Mouse (Mus musculus) neutrophil, adult 5-6 weeks (primary cell): ENCODE data around the gene Cdk11b. TPM values are rescaled to one million over a fixed set of nuclear protein-coding genes. Genes with fewer than 3 reads are reported as not detected.
"Not testable (repeated sequence)": the region's sequence is repeated elsewhere in the genome, so short reads cannot be mapped to it uniquely, and the experiment has no call there.

Experiments used
- ATAC-seq: fragments of 151-379, 151-347 bp; 2 replicates; pipeline ENCODE4 v1.8.0; 2017; ENCODE audit warnings: mild to moderate bottlenecking, moderate TSS enrichment; ENCODE audit not compliant: insufficient number of reproducible peaks, poor library complexity, low FRiP score, severe bottlenecking; ENCODE audit errors: extremely low read depth
- total RNA-seq: library from RNA; stranded (forward); fragments of 200-1000 nt; gene quantifications from 2 replicates; pipeline ENCODE4 v1.2.3, GENCODE M21; 2017

Cdk11b gene
- total RNA-seq, 1 experiment from 2014 or later, result 137 TPM

DNA sequence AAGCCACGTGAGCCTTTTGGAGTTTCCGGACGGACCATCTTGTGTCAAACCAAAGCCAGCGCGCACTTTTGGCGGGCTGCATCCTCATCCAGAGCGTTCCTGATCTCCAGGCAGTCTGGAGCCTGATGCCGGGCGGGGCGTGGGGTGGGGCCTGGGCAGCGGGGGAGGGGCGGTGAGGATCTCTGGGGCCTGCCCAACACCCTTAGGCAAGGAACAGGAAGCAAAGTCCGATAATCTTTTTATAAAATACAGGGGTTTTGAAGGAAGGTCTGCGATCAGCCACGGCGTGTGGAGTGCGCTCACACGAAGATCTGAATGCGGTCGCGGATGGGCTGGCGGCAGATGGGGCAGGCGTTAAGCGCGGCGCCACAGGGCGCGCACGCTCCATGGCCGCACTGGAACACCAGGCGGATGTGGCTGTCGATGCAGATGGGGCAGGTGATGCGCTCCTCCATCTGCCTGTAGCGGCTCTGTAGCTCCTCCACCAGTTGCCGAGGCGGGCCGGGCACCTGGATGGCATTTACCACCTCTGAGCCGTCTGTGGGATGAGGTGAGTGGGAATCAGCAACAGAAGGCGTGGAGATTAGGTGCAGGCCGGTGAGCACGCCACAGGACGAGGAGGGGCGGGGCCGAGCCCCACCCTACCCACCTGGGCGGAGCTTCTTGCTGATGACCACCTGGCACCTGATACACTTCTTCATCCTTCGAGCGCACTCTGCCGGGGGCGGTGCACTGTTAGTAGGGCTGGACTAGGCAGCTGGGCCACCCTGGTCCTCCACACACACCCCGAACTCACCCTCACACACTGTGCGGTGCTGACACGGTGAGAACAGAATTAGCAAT lies 30.0 kb downstream of the Cdk11b start:
- ATAC-seq, result no peak

DNA sequence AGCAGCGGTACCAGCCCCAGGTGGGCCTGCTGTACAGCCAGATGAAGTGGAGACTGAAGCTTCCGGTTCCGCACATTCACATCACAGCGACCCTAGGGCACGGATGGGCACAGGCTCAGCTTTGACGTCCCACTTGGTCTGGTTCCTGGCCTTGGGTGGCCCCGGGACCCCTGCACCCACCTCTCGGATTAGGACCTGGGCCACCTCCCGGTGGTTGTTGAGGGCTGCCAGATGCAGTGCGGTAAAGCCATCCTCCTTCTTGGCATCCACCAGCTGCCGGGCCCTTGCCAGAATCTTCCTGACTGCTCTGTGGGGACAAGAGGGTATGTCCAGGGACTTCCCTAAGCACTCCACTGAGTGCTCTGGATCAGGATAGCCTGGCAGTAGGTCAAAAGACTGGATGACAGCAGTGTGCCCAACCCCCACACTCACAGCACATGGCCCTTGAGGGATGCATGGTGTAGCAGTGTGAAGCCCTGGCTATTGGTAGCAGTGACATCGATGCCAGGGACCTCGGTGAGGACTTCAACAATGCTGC lies 31.6 kb downstream of the Cdk11b start:
- no peak for ATAC-seq

DNA sequence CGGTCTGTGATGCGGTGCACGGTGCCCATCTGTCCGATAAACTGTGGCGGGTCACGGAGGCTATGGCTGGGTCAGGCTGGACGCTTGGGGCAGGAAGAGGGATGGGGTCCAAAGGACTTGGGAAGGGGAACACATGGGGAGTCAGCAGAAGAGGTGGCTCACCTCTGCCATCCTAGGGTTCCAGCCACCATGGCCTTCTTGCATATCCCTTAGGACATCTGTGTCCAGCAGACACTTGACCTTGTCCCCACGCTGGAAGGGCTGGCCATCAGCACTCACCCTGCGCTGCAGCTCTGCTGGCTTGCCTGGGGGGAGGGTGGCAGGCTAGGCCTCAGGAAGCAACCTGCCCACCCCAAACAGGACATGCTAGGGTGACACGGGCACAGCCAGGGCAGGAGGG lies 34.3 kb downstream of the Cdk11b start:
- ATAC-seq, result no peak

DNA sequence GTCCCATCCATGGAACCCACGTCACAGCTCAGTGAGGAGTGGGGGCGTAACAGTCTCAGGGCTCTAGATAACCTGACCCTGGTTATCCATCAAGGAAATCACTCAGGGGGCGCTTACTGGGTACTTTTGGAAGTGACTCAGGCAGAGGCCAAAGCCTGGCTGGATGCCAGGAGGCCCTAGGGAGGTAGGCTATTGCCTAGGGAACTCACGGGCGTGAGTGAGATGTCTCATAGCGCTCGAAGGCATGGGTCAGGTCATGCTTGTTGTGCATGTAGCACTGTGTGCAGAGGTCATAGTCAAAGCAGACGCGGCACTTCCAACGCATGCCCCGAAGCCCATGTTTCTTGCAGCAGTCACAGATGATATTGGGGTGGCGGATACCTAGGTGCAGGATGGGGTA lies 36.0 kb downstream of the Cdk11b start:
- no peak for ATAC-seq

DNA sequence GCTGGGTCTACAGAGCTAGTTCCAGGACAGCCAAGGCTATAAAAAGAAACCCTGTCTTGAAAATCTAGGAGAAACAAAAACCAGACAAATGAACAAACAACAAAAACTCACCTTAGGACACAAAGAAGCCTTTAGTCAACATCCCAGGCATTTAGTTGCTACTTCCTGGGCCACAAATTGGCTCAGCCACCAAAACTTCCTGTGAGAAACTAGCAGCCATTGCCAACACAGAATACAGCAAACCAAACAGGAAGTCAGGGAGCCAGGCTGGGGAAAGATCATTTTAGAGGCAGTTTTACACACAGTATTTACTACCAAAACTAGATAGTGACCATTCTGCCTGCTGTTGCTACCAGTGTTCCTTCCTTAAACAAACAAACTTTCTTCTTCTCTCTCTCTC lies 42.2 kb downstream of the Cdk11b start:
- no peak for ATAC-seq

DNA sequence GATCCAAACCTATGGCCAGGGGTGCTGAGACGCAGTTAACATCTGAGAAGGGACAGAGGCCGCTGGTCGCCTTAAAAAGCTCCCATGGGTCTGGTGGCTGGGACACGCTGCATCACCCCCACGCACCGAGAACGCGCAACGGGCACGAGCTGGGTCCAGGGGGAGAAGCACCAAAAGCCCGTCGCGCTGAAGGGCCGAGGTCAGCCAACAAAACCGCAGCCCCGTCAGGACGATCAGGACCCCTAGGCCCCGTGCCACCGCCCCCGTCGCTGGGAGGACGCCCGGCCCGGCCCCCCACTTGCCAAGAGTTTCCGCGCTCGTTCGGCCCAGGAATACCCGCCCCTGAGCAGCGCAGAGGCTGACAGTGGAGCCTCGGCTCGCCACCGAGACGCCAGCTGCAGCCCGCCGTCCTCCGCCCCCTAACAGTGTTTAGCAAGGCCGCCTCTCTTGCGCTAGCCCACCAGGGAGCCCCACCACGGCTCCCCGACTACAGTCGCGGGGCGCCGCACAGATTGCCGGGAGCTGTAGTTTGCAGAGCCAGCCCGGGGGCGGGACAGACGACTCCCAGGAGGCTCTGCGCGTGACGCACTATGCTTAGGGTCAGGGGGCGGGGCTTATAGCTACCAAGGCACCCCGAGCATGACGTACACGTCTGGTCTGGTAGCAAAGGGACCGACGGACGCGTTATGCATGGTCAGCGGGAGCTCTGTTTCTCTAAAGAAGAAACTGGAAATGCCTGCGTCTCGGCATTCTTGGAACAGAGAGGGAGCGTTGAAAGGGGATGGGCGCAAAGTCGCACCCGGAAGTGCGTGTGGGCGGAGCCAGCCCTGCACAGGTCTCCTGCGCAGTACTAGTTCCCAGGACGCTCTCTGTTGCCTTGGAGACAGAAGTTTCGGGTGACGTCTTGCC lies 44.3 kb downstream of the Cdk11b start, which contains the start of gene Mib2:
Gene Mib2 (minus strand): TSS at position 510 of the 909 bp plus-strand sequence.
- ATAC-seq, result peak; percentile 95

DNA sequence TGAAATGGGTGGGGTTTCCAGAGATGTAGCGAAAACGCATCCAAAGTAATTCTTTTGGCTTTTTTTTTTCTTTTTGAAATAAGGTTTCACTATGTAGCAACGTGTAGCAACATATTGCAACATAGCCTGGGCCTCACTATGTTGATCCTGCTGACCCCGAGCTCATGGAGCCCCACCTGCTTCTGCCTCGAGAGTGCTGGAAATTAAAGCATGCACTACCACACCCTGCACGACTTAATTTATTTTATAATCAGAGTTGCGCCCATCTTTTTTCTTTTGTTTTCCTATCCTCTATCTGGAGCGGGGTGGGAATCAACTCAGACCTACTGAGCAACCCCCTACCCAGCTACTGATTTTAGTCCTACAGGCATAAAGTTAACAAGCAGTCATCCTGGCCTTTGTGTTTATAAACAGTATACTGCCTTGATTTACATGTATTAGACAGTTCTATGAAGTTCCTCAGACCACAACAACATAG lies 45.0 kb downstream of the Cdk11b start:
- no peak for ATAC-seq

DNA sequence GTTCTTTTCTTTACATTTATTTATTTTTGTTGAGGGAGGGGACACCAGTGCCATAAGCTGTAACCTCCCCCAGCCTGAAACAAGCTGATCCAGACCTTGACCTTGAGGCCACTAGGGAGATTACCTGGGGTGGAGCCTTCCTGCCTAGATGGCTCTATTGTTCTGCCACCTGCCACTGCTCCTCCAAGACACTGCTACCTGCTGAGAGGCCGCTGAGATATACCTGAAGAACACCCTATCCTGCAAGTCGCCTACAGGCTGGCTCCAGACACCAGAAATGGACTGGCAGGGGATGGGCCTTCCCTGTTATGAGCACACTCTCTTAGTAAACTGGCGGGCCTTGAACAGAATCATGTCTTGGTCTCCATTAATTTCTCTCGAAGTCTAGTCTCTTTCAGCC lies 45.6 kb downstream of the Cdk11b start:
- ATAC-seq, result not testable (repeated sequence)

DNA sequence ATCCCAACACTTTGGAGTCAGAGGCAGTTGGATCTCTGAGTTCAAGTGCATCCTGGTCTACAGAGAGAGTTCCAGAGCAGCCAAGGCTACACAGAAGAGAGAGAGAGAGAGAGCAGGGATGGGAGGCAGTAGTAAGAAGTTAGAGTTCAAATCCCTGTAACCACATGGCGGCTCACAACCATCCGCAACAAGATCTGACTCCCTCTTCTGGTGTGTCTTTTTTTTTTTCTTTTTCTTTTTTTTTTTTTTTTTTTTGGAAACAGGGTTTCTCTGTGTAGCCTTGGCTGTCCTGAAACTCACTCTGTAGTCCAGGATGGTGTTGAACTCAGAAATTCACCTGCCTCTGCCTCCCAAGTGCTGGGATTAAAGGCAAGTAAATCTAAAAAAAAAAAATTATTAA lies 47.4 kb downstream of the Cdk11b start:
- no peak for ATAC-seq

DNA sequence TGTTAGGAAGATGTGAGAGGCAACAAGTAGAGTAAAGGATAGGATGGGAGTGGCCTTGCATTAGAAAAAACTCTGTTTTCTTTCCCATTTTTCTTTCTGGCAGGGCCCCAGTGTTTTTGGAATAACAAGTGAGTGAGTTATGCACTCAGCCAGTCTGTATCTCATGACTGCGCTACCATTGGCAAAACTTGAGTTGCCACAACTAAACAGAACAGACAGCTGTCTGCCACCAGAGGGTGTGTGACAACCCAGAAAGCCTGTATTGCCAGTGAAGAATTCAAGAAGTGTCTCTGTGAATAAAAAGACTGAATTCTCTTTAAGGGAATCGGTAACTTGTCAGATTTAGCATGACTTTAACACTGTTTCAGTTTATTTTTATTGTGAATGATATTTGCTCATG lies 51.3 kb downstream of the Cdk11b start:
- ATAC-seq, result no peak

DNA sequence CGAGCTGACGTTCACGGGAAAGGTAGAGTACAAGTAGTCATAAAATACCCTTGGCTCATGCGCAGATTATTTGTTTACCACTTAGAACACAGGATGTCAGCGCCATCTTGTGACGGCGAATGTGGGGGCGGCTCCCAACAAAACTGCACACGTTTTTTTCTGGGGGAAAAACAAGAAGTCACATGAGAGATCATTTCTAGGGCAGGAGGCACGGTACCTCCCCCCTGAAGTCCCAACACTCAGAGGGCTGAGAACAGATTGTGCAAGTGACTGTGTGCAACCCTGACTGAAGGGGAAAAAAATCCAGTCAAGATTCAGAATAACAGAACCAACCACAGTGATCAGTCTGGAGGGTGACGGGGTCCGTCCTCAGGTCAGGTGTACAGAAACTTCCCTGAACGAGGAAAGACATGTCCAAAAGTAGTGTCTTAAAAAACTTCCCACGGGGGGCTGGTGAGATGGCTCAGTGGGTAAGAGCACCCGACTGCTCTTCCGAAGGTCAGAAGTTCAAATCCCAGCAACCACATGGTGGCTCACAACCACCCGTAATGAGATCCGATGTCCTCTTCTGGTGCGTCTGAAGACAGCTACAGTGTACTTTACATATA lies 59.1 kb downstream of the Cdk11b start:
- not testable (repeated sequence) for ATAC-seq

DNA sequence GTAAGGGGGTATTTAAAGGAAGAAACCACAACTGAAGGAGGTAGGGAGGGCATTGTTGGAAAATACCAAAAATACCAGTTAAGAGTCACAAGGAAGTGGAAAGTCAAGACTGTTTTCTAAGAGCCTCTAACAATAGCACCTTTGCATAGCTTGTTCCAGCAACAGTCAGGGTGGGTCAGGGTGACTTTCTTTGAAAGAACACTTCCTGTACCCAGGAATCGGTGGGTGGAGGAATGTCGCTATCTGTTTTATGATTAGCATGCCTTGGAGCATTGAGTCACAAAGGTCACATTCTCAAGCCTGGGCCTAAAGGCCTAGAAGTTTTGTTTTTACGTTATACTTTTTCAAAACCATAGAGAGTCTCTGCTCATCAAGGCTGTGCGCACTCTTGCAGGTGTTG lies 63.1 kb downstream of the Cdk11b start:
- ATAC-seq, result not testable (repeated sequence)

DNA sequence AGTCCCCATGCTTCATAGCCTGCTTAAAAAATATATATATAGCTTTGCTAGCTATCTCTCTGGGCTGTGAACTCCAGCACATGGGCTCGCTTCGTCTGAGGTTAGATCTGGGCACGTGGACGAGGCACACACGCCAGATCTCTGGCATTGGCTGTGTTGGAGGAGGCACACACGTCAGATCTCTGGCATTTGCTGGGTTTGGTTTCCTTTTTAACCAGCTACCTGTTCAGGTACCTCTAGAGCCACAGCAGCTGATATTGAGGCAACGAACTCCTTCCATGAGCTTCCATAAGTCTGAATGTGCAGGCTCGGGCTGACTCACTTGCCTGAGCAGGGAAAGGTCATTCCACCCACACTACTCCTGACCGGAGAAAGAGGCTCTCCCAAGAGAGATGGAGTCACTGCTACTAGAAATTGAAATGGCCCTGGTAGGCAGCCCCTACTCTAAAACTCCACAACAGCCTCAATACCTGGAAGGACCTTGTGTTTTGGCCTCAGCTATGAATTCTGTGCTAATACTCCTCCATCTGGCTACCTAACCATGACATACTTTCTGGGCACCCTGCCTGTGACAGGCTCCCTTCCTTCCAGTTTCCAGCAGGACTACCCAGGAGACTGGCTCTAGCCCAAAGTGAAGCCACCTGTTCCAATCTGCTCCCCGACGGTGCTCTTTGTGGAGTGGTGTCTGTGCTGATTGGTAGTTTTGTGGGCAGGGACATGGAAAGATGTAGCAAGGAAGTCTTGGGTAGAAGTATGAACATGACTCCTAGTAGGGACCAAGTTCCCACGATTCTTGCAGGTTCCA lies 66.1 kb downstream of the Cdk11b start:
- no peak for ATAC-seq

DNA sequence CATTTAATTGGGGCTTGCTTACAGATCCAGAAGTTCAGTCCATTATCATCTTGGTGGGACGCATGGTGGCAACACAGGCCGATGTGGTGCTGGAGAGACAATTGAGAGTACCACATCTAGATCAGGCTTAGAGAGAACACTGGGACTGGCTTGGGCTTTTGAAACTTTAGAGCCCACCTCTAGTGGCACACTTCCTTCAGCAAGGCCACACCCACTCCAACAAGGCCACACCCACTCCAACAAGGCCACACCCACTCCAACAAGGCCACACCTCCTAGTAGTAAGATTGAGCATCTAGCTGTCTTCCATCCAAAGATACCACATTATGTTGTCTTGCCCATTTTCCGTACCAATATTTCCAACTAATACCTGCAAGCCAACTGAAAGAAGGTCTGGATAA lies 67.8 kb downstream of the Cdk11b start:
- ATAC-seq, result no peak

DNA sequence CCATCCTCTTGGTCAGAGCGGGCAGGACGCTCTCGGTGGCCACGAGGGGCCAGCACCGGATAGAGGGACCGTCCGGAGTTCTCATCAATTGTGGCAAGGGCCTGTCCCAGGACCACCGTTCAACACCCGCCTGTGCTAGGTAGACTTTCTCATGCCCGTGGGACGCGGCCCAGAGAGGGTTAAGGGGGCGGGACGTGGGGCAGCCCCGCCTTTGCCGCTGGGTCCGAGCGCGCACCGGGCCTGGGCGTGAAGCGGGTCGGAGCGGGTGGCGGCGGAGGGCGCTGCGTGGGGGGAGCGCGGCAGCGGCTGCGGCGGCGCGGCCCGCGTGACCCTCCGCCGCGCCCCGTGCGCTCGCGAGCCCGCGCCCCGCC lies 69.4 kb downstream of the Cdk11b start, which contains the start of gene Fndc10:
Gene Fndc10 (plus strand): TSS at position 232 of the 371 bp plus-strand sequence.
- no peak for ATAC-seq

DNA sequence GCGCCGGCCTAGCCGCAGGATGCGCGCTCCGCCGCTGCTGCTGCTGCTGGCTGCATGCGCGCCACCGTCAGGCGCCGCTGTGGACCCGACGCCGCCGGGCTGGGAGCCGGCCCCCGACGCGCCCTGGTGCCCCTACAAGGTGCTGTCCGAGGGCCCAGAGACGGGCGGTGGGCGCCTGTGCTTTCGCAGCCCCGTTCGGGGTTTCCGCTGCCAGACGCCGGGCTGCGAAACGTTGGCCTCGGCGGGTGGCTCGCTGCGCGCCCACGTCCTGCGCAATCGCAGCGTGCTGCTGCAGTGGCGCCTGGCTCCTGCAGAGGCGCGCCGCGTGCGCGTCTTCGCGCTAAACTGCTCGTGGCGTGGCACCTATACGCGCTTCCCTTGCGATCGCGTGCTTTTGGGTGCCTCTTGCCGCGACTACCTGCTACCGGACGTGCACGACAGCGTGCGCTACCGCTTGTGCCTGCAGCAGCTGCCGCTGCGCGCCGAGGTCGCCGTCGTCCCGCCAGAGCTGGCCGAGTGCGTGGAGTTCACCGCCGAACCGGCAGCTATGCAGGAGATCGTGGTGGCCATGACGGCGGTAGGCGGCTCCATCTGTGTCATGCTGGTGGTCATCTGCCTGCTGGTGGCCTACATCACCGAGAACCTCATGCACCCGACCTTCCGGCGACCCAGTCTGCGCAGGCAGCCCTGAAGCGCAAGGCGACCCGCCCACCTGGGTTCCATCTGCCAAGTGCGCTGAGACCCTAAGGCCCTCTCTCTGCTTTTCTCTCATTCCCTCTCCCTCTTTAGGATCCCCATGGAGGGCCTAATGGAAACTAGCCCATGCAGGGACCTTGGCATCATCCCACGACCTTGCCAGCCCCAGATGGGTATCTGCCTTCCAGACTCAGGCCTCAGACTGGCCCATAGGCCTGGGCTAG lies 70.1 kb downstream of the Cdk11b start:
- peak; percentile 71 for ATAC-seq

DNA sequence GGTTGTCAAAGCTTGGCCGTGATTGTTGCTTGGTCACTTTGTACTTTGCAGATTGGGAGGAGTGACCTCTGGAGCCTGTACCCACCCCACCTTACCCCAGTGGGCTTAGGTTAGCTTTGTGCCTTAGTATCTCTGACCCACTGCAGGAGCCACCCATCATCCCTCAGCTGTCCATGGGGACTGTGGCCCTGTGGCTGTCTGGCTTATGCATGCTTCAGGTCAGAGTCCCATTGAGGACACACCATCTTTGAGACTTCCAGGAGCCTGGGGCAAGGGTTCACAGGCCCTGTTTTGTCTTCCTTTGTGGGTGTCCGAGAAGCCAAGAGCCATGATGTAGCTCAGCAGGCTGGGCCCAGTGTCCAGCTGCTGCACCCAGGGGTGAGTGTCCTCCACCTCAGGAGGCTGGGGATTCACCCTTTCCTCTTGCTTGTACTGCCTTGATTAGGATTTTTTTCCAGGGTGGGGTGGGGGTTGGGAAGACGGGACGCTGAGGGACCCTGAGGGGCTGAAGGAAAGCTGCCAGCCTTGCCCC lies 70.9 kb downstream of the Cdk11b start:
- ATAC-seq, result no peak
